Mouse (Mus musculus): ENCODE measurements around the gene Camkmt. TPM values are rescaled to one million over a fixed set of nuclear protein-coding genes. Genes with fewer than 3 reads are reported as not detected.

Gene Camkmt
- polyA plus RNA-seq, 1 experiment from 2014 or later: 10.1 TPM

DNA sequence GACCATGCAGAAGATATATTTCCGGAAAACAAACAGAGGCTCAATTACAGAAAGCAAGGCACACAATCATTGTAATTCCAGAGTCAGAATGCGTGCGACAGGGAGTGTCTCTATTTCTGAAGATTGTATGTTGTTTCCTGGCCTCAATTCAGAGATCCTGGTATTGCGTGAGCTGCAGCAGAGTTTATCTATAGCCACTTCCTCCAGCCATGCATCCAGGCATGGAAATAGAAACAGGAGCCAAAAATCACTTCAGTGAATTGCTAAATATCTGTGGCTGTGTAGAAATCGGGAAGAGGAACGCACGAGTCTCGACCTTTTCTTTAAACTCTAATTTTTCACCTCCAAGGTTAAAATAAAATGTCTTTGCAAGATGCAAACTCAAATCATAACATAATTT is 287.1 kb downstream of the Camkmt start:
- 72% methylated on average over 8 of the region's 8 CpGs for WGBS
- ATAC-seq (ENCODE audit: low read depth) (no peak), DNase-seq (ENCODE audit: low spot score) (no peak)
- Histone ChIP-seq H3K4me1 (ENCODE audit: control insufficient read depth, insufficient read depth, low read length) (peaks cover 24% of the 10 kb centered on the region), H3K9ac (ENCODE audit: low read depth, low read length) (no peak overlapping the region), H3K36me3 (ENCODE audit: control insufficient read depth, insufficient read depth, low read length) (no peaks in the 10 kb centered on the region), H3K4me2 (ENCODE audit: low read depth, low read length) (no peak overlapping the region), H3K4me3 (ENCODE audit: low read depth, low read length) (no peak overlapping the region), H3K27ac (replicated peaks; ENCODE audit: low read depth, low read length) (no peak overlapping the region), H3K27me3 (replicated peaks; ENCODE audit: control insufficient read depth, insufficient read depth, low read length) (0 out of 2 replicates have a peak, but pooled peaks cover 1% of the 10 kb centered on the region), H3K9me3 (ENCODE audit: control insufficient read depth, low read length) (no peaks in the 10 kb centered on the region)

- H3K4me2 ChIP-seq (ENCODE audit: low read depth, low read length): no peak overlapping the region
- DNase-seq (ENCODE audit: low spot score): no peak
- H3K4me3 ChIP-seq (ENCODE audit: low read depth, low read length): no peak overlapping the region
- 92% methylated on average over 7 of the region's 7 CpGs for WGBS
- no peak for ATAC-seq (ENCODE audit: low read depth)
- H3K9ac ChIP-seq (ENCODE audit: low read depth, low read length): no peak overlapping the region
- H3K27me3 ChIP-seq (replicated peaks; ENCODE audit: control insufficient read depth, insufficient read depth, low read length): no peaks in the 10 kb centered on the region
- no peak overlapping the region for H3K27ac ChIP-seq (replicated peaks; ENCODE audit: low read depth, low read length)
- no peaks in the 10 kb centered on the region for H3K36me3 ChIP-seq (ENCODE audit: control insufficient read depth, insufficient read depth, low read length)
- H3K4me1 ChIP-seq (ENCODE audit: control insufficient read depth, insufficient read depth, low read length): peaks cover 24% of the 10 kb centered on the region
- no peaks in the 10 kb centered on the region for H3K9me3 ChIP-seq (ENCODE audit: control insufficient read depth, low read length)
These were observed 288.7 kb downstream of the Camkmt start for GRCm38 (mm10) chr17:85379101-85379500.

DNA sequence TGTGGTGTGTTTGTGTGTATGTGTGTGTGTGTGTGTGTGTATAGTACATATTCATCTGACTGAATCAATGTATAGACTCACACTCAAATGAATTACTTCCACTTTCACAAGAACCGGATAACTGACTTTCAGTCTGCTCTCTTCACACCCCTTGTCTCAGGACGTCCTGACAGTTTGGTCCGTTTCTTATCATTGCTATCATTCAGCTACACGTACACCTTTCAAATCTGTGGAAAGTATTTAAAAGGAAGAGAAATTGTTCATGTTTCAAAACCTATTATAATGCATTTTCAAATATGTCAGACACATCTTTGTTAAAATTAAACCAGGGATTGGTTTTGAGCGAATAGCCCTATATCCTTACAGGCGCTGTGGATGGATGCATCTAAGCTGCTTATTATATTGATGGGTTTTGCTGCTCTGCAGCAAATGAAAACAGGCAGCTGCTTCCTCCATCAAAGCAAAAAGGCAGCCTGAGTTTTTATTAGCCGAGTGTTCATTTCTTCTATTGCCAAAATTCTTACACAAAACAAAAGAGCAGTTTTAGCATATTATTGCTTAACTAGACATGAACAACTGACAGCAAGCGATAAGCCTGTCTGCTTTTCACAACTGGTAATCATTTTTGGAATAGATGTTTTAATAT is 291.3 kb downstream of the Camkmt start:
- Histone ChIP-seq H3K4me3 (ENCODE audit: low read depth, low read length) (no peak overlapping the region), H3K9ac (ENCODE audit: low read depth, low read length) (no peak overlapping the region), H3K4me1 (ENCODE audit: control insufficient read depth, insufficient read depth, low read length) (peaks cover 1% of the 10 kb centered on the region; the same call in 1 of the 2 replicates), H3K27me3 (replicated peaks; ENCODE audit: control insufficient read depth, insufficient read depth, low read length) (no peaks in the 10 kb centered on the region), H3K27ac (replicated peaks; ENCODE audit: low read depth, low read length) (no peak overlapping the region), H3K9me3 (ENCODE audit: control insufficient read depth, low read length) (no peaks in the 10 kb centered on the region), H3K36me3 (ENCODE audit: control insufficient read depth, insufficient read depth, low read length) (no peaks in the 10 kb centered on the region), H3K4me2 (ENCODE audit: low read depth, low read length) (no peak overlapping the region)
- WGBS: 73% methylated on average over 8 of the region's 8 CpGs
- DNase-seq (ENCODE audit: low spot score) (no peak), ATAC-seq (ENCODE audit: low read depth) (no peak)

GRCm38 (mm10) chr17:85382344-85382743 is 292.0 kb downstream of the Camkmt start:
- no peak overlapping the region for H3K4me2 ChIP-seq (ENCODE audit: low read depth, low read length)
- H3K4me1 ChIP-seq (ENCODE audit: control insufficient read depth, insufficient read depth, low read length): no peaks in the 10 kb centered on the region
- no peaks in the 10 kb centered on the region for H3K9me3 ChIP-seq (ENCODE audit: control insufficient read depth, low read length)
- DNase-seq (ENCODE audit: low spot score): no peak
- ATAC-seq (ENCODE audit: low read depth): no peak
- no peak overlapping the region for H3K9ac ChIP-seq (ENCODE audit: low read depth, low read length)
- no peak overlapping the region for H3K27ac ChIP-seq (replicated peaks; ENCODE audit: low read depth, low read length)
- H3K27me3 ChIP-seq (replicated peaks; ENCODE audit: control insufficient read depth, insufficient read depth, low read length): no peaks in the 10 kb centered on the region
- H3K4me3 ChIP-seq (ENCODE audit: low read depth, low read length): no peak overlapping the region
- 79% methylated on average over 4 of the region's 4 CpGs for WGBS
- no peaks in the 10 kb centered on the region for H3K36me3 ChIP-seq (ENCODE audit: control insufficient read depth, insufficient read depth, low read length)

GRCm38 (mm10) chr17:85382906-85383305 is 292.6 kb downstream of the Camkmt start:
- no peak for DNase-seq (ENCODE audit: low spot score)
- WGBS: 83% methylated on average over 6 of the region's 6 CpGs
- no peak overlapping the region for H3K27ac ChIP-seq (replicated peaks; ENCODE audit: low read depth, low read length)
- ATAC-seq (ENCODE audit: low read depth): no peak
- H3K4me3 ChIP-seq (ENCODE audit: low read depth, low read length): no peak overlapping the region
- H3K4me1 ChIP-seq (ENCODE audit: control insufficient read depth, insufficient read depth, low read length): no peaks in the 10 kb centered on the region
- H3K9ac ChIP-seq (ENCODE audit: low read depth, low read length): no peak overlapping the region
- H3K36me3 ChIP-seq (ENCODE audit: control insufficient read depth, insufficient read depth, low read length): no peaks in the 10 kb centered on the region
- no peak overlapping the region for H3K4me2 ChIP-seq (ENCODE audit: low read depth, low read length)
- no peaks in the 10 kb centered on the region for H3K9me3 ChIP-seq (ENCODE audit: control insufficient read depth, low read length)
- no peaks in the 10 kb centered on the region for H3K27me3 ChIP-seq (replicated peaks; ENCODE audit: control insufficient read depth, insufficient read depth, low read length)

GRCm38 (mm10) chr17:85393091-85393890 is 302.9 kb downstream of the Camkmt start:
- H3K27ac ChIP-seq (replicated peaks; ENCODE audit: low read depth, low read length): no peak overlapping the region
- H3K27me3 ChIP-seq (replicated peaks; ENCODE audit: control insufficient read depth, insufficient read depth, low read length): no peaks in the 10 kb centered on the region
- H3K4me1 ChIP-seq (ENCODE audit: control insufficient read depth, insufficient read depth, low read length): no peaks in the 10 kb centered on the region
- 80% methylated on average over 16 of the region's 16 CpGs for WGBS
- ATAC-seq (ENCODE audit: low read depth) (peak; percentile 2; the same call in 1 of the 2 replicates), DNase-seq (ENCODE audit: low spot score) (peak; percentile 46)
- H3K9ac ChIP-seq (ENCODE audit: low read depth, low read length): no peak overlapping the region
- no peak overlapping the region for H3K4me2 ChIP-seq (ENCODE audit: low read depth, low read length)
- H3K4me3 ChIP-seq (ENCODE audit: low read depth, low read length): no peak overlapping the region
- H3K36me3 ChIP-seq (ENCODE audit: control insufficient read depth, insufficient read depth, low read length): no peaks in the 10 kb centered on the region
- no peaks in the 10 kb centered on the region for H3K9me3 ChIP-seq (ENCODE audit: control insufficient read depth, low read length)

DNA sequence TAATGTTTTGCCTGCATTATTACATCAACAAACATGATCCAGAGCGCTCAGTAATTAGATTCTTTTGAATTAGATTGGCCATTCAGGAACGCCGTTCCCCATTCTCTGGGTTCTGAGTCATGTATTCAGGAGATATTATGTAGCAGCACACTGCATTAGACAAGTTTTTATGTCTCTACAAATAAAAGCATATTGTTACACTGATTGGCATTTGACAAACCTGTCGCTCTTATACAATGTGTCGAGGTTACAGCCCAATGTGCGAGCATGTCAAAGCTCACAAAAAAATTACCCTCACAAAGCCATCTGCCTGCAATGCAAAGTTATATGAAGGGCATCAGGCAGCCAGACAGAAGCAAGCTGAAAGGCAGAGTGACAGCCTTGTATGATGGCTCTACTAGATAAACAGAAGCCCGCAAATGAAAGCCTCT is 303.6 kb downstream of the Camkmt start:
- Histone ChIP-seq H3K4me1 (ENCODE audit: control insufficient read depth, insufficient read depth, low read length) (no peaks in the 10 kb centered on the region), H3K27ac (replicated peaks; ENCODE audit: low read depth, low read length) (no peak overlapping the region), H3K36me3 (ENCODE audit: control insufficient read depth, insufficient read depth, low read length) (no peaks in the 10 kb centered on the region), H3K4me2 (ENCODE audit: low read depth, low read length) (no peak overlapping the region), H3K4me3 (ENCODE audit: low read depth, low read length) (no peak overlapping the region), H3K27me3 (replicated peaks; ENCODE audit: control insufficient read depth, insufficient read depth, low read length) (no peaks in the 10 kb centered on the region), H3K9me3 (ENCODE audit: control insufficient read depth, low read length) (no peaks in the 10 kb centered on the region), H3K9ac (ENCODE audit: low read depth, low read length) (no peak overlapping the region)
- DNase-seq (ENCODE audit: low spot score) (no peak), ATAC-seq (ENCODE audit: low read depth) (peak; percentile 30; the same call in 1 of the 2 replicates)
- WGBS: 77% methylated on average over 7 of the region's 7 CpGs

DNA sequence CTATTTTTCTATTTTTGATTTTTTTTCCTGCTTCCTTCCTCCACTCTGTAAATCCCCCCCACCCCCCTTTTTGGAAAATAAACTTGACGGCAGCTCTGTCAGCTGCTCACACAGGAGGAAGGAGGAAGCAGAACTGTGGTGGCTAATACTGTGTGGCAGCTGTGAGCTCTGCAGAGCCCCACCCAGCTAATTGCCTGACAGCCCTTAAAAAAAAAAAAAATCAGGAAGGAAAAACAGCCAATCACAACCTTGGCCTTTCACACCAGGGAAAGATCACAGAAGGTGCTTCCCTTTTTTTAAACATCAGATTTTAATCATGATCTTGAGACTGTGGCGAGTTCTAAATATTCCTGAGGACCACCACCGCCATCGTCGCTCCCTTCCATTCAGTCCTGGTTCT is 305.1 kb downstream of the Camkmt start:
- DNase-seq (ENCODE audit: low spot score): peak; percentile 82
- peak overlapping the region; percentile 7; the same call in 1 of the 2 replicates for H3K4me2 ChIP-seq (ENCODE audit: low read depth, low read length)
- no peak overlapping the region for H3K27ac ChIP-seq (replicated peaks; ENCODE audit: low read depth, low read length)
- no peaks in the 10 kb centered on the region for H3K9me3 ChIP-seq (ENCODE audit: control insufficient read depth, low read length)
- ATAC-seq (ENCODE audit: low read depth): no peak
- H3K9ac ChIP-seq (ENCODE audit: low read depth, low read length): no peak overlapping the region
- H3K4me1 ChIP-seq (ENCODE audit: control insufficient read depth, insufficient read depth, low read length): no peaks in the 10 kb centered on the region
- no peaks in the 10 kb centered on the region for H3K27me3 ChIP-seq (replicated peaks; ENCODE audit: control insufficient read depth, insufficient read depth, low read length)
- 48% methylated on average over 5 of the region's 5 CpGs for WGBS
- H3K36me3 ChIP-seq (ENCODE audit: control insufficient read depth, insufficient read depth, low read length): no peaks in the 10 kb centered on the region
- H3K4me3 ChIP-seq (ENCODE audit: low read depth, low read length): no peak overlapping the region

Data from embryonic facial prominence, embryonic 14.5 days (tissue).